Comparison of ENCODE assay signal across 19 mouse cellular contexts in the genomic region with DNA sequence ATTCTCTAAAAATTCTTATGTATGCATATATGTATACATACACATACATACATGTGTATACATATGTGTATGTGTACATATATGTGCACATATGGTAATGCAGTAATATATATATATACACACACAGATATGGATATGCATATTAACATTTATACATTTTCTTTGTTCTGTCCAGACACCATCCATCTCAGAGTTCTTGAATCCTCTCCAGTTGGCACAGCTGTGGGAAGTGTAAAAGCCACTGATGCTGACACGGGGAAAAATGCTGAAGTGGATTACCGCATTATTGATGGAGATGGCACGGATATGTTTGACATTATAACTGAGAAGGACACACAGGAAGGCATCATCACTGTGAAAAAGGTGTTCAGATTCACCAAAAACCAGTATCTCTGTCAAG.
DNase-seq lines count a peak whose midpoint lies in the region; ATAC-seq lines count a peak whose summit lies in the region.
"Had no signal": no experiment of that assay in that cellular context is flagged by ENCODE, and none has a peak within 500 bp of the region (broad histone marks: within the 10 kb centered on the region; RNA-seq: fewer than 3 reads in every experiment).

No protein-coding gene starts in this region.

- 66% methylated on average over 3 of the region's 3 CpGs for WGBS in forebrain, embryonic 14.5 days
- WGBS in forebrain, embryonic 11.5 days: 89% methylated on average over 3 of the region's 3 CpGs
- 84% methylated on average over 3 of the region's 3 CpGs for WGBS in neural tube, embryonic 12.5 days
- 67% methylated on average over 3 of the region's 3 CpGs for WGBS in neural tube, embryonic 15.5 days
- WGBS in forebrain, embryonic 16.5 days: 65% methylated on average over 3 of the region's 3 CpGs

- no peak overlapping the region for H3K4me2 ChIP-seq in forebrain, embryonic 14.5 days (ENCODE audit: low read length)
- H3K4me2 ChIP-seq in forebrain, embryonic 11.5 days (ENCODE audit: low read depth, low read length, severe bottlenecking): no peak overlapping the region
- no peak overlapping the region for H3K4me2 ChIP-seq in neural tube, embryonic 12.5 days (replicated peaks)
- H3K4me2 ChIP-seq in neural tube, embryonic 15.5 days: no peak overlapping the region
- H3K4me2 ChIP-seq in forebrain, embryonic 16.5 days (ENCODE audit: low read length): no peak overlapping the region
- H3K4me2 ChIP-seq: embryonic facial prominence, embryonic 12.5 days had no signal

- no peaks in the 10 kb centered on the region for H3K36me3 ChIP-seq in forebrain, embryonic 14.5 days (ENCODE audit: control insufficient read depth, insufficient read depth, low read length)
- H3K36me3 ChIP-seq in forebrain, embryonic 11.5 days (ENCODE audit: control insufficient read depth, insufficient read depth, low read length): no peaks in the 10 kb centered on the region
- no peaks in the 10 kb centered on the region for H3K36me3 ChIP-seq in neural tube, embryonic 12.5 days
- H3K36me3 ChIP-seq in neural tube, embryonic 15.5 days: no peaks in the 10 kb centered on the region
- H3K36me3 ChIP-seq in forebrain, embryonic 16.5 days (ENCODE audit: control insufficient read depth, insufficient read depth): no peaks in the 10 kb centered on the region
- H3K36me3 ChIP-seq: embryonic facial prominence, embryonic 12.5 days; heart, embryonic 10.5 days had no signal

- H3K9me3 ChIP-seq in forebrain, embryonic 14.5 days (replicated peaks; ENCODE audit: control insufficient read depth, low read length): no peaks in the 10 kb centered on the region
- H3K9me3 ChIP-seq in forebrain, embryonic 11.5 days (ENCODE audit: control insufficient read depth, low read length): no peaks in the 10 kb centered on the region
- H3K9me3 ChIP-seq in neural tube, embryonic 12.5 days: no peaks in the 10 kb centered on the region
- no peaks in the 10 kb centered on the region for H3K9me3 ChIP-seq in neural tube, embryonic 15.5 days (replicated peaks)
- H3K9me3 ChIP-seq in forebrain, embryonic 16.5 days (ENCODE audit: control insufficient read depth, low read length): no peaks in the 10 kb centered on the region
- H3K9me3 ChIP-seq: embryonic facial prominence, embryonic 12.5 days; heart, embryonic 10.5 days had no signal

- no peaks in the 10 kb centered on the region for H3K27me3 ChIP-seq in forebrain, embryonic 14.5 days (replicated peaks; ENCODE audit: control insufficient read depth, insufficient read depth, low read length)
- H3K27me3 ChIP-seq in forebrain, embryonic 11.5 days (ENCODE audit: control insufficient read depth, insufficient read depth, low read length): no peaks in the 10 kb centered on the region
- H3K27me3 ChIP-seq in neural tube, embryonic 12.5 days (replicated peaks): no peaks in the 10 kb centered on the region
- H3K27me3 ChIP-seq in neural tube, embryonic 15.5 days (replicated peaks): no peaks in the 10 kb centered on the region
- no peaks in the 10 kb centered on the region for H3K27me3 ChIP-seq in forebrain, embryonic 16.5 days (replicated peaks; ENCODE audit: control insufficient read depth, insufficient read depth, low read length)
- H3K27me3 ChIP-seq: embryonic facial prominence, embryonic 12.5 days had no signal

- DNase-seq in forebrain, embryonic 14.5 days (ENCODE audit: low spot score): peak; percentile 25
- DNase-seq in forebrain, embryonic 11.5 days (ENCODE audit: low spot score): no peak
- DNase-seq in kidney, postnatal 36 days: no peak
- DNase-seq: adrenal gland, adult 2 months; adrenal gland, postnatal 25 days; cerebellum, adult 8-10 months; cerebellum, postnatal 25 days; gastrocnemius, postnatal 10 days; heart, adult 18-20 months; heart, postnatal 10 days; heart, postnatal 4 days had no signal

- H3K9ac ChIP-seq in forebrain, embryonic 14.5 days (ENCODE audit: low read length): no peak overlapping the region
- no peak overlapping the region for H3K9ac ChIP-seq in forebrain, embryonic 11.5 days (ENCODE audit: low read length)
- no peak overlapping the region for H3K9ac ChIP-seq in neural tube, embryonic 12.5 days
- no peak overlapping the region for H3K9ac ChIP-seq in neural tube, embryonic 15.5 days (replicated peaks)
- H3K9ac ChIP-seq in forebrain, embryonic 16.5 days (replicated peaks; ENCODE audit: low read depth, low read length): no peak overlapping the region
- H3K9ac ChIP-seq: embryonic facial prominence, embryonic 12.5 days had no signal

- H3K4me1 ChIP-seq in forebrain, embryonic 14.5 days (ENCODE audit: control insufficient read depth, insufficient read depth, low read length): no peaks in the 10 kb centered on the region
- H3K4me1 ChIP-seq in forebrain, embryonic 11.5 days (replicated peaks; ENCODE audit: control insufficient read depth, insufficient read depth, low read length): no peaks in the 10 kb centered on the region
- H3K4me1 ChIP-seq in neural tube, embryonic 12.5 days: no peaks in the 10 kb centered on the region
- no peaks in the 10 kb centered on the region for H3K4me1 ChIP-seq in neural tube, embryonic 15.5 days
- H3K4me1 ChIP-seq in forebrain, embryonic 16.5 days (replicated peaks; ENCODE audit: control insufficient read depth, insufficient read depth, low read length): 0 out of 2 replicates have a peak, but pooled peaks cover 2% of the 10 kb centered on the region
- H3K4me1 ChIP-seq: embryonic facial prominence, embryonic 12.5 days; heart, embryonic 10.5 days had no signal

- no peak overlapping the region for H3K4me3 ChIP-seq in forebrain, embryonic 14.5 days (ENCODE audit: low read depth, low read length)
- no peak overlapping the region for H3K4me3 ChIP-seq in forebrain, embryonic 11.5 days (ENCODE audit: low read depth, low read length)
- H3K4me3 ChIP-seq in neural tube, embryonic 12.5 days: no peak overlapping the region
- H3K4me3 ChIP-seq in neural tube, embryonic 15.5 days (replicated peaks): no peak overlapping the region
- no peak overlapping the region for H3K4me3 ChIP-seq in forebrain, embryonic 16.5 days (replicated peaks; ENCODE audit: low read length)
- H3K4me3 ChIP-seq: embryonic facial prominence, embryonic 12.5 days; heart, embryonic 10.5 days had no signal

- no peak overlapping the region; the same call in 1 of the 2 replicates for H3K27ac ChIP-seq in forebrain, embryonic 14.5 days (ENCODE audit: low read depth, low read length)
- no peak overlapping the region for H3K27ac ChIP-seq in forebrain, embryonic 11.5 days (ENCODE audit: low read depth, low read length)
- no peak overlapping the region for H3K27ac ChIP-seq in neural tube, embryonic 12.5 days
- H3K27ac ChIP-seq in neural tube, embryonic 15.5 days (replicated peaks): no peak overlapping the region
- no peak overlapping the region for H3K27ac ChIP-seq in forebrain, embryonic 16.5 days (ENCODE audit: low read length)
- H3K27ac ChIP-seq: embryonic facial prominence, embryonic 12.5 days; heart, embryonic 10.5 days had no signal

- peak; percentile 61; the same call in 1 of the 2 replicates for ATAC-seq in forebrain, embryonic 14.5 days
- ATAC-seq in forebrain, embryonic 11.5 days (replicated peaks; ENCODE audit: low FRiP score): no peak
- ATAC-seq in neural tube, embryonic 12.5 days (ENCODE audit: low FRiP score, low read depth): peak; percentile 33; the same call in 1 of the 2 replicates
- ATAC-seq in neural tube, embryonic 15.5 days (ENCODE audit: low FRiP score): no peak
- peak; percentile 31; the same call in 1 of the 2 replicates for ATAC-seq in forebrain, embryonic 16.5 days
- ATAC-seq: hindbrain, embryonic 16.5 days; inflammation-experienced regulatory T-cells, adult 6 months; intestine, postnatal 0 days had no signal

Comparison
In these comparisons a context has a peak if more than half of its experiments do, and no peak if none do; other contexts are left out.
1. ATAC-seq: peak in forebrain, embryonic 14.5 days (single experiment), neural tube, embryonic 12.5 days (single experiment) and forebrain, embryonic 16.5 days (single experiment); none in forebrain, embryonic 11.5 days (single experiment) and neural tube, embryonic 15.5 days (single experiment).